Mouse (Mus musculus) kidney, adult 2 months (tissue): Measurements from ENCODE around the gene Psmd11. TPM values are rescaled to one million over a fixed set of nuclear protein-coding genes. Genes with fewer than 3 reads are reported as not detected.
"Not testable (repeated sequence)": the region's sequence is repeated elsewhere in the genome, so short reads cannot be mapped to it uniquely, and the experiment has no call there.

ENCODE experiments used
- DNase-seq: peaks from one replicate; pipeline ENCODE4 v3.0.0; 2021
- H3K27ac ChIP-seq: fragments of 200-500 bp; 2 replicates; pipeline ENCODE4 v1.5.1; 2012; ENCODE audit warnings: low read depth, low read length, control low read depth, inconsistent platforms; ENCODE audit not compliant: insufficient read depth
- H3K27me3 ChIP-seq: fragments of 200-500 bp; replicated peaks from 2 replicates; pipeline ENCODE4 v1.6.1; 2012; ENCODE audit warnings: mild to moderate bottlenecking, moderate library complexity, low read length, inconsistent platforms; ENCODE audit not compliant: control insufficient read depth, insufficient read depth
- H3K36me3 ChIP-seq: fragments of 200-500 bp; 2 replicates; pipeline ENCODE4 v1.6.1; 2012; ENCODE audit warnings: mild to moderate bottlenecking, moderate library complexity, low read length, inconsistent platforms; ENCODE audit not compliant: control insufficient read depth, insufficient read depth
- H3K4me1 ChIP-seq: fragments of 200-500 bp; 2 replicates; pipeline ENCODE4 v1.6.1; 2011; ENCODE audit warnings: low read length; ENCODE audit not compliant: control insufficient read depth, insufficient read depth
- H3K4me3 ChIP-seq: fragments of 200-500 bp; 2 replicates; pipeline ENCODE4 v1.5.1; 2011; ENCODE audit warnings: mild to moderate bottlenecking, low read depth, low read length, control low read depth; ENCODE audit not compliant: insufficient read depth
- CTCF ChIP-seq: fragments of 200-500 bp; conservative IDR thresholded peaks from 2 replicates; pipeline ENCODE4 v1.5.1; 2011; ENCODE audit warnings: low read depth, mild to moderate bottlenecking, control low read depth, low read length, moderate library complexity, mixed read lengths; ENCODE audit not compliant: insufficient read depth, insufficient read length
- POLR2A ChIP-seq: fragments of 200-500 bp; IDR thresholded peaks from one replicate; pipeline ENCODE4 v1.6.1; 2011; ENCODE audit warnings: low read depth, low read length, control low read depth
- WGBS: fragments of 180-500 bp; shearing (Covaris S2); methylation state at CpG from one replicate; pipeline ENCODE4 v1.1.7; 2018; 5-methylcytosine and 5-hydroxymethylcytosine counted together
- polyA plus RNA-seq: library from polyadenylated mRNA; depleted of rRNA; stranded (reverse); fragments of >200 nt; gene quantifications from 2 replicates; pipeline ENCODE4 v1.2.3, GENCODE M21; 2012

Gene Psmd11
- polyA plus RNA-seq, 1 experiment, result 52.8 TPM

DNA sequence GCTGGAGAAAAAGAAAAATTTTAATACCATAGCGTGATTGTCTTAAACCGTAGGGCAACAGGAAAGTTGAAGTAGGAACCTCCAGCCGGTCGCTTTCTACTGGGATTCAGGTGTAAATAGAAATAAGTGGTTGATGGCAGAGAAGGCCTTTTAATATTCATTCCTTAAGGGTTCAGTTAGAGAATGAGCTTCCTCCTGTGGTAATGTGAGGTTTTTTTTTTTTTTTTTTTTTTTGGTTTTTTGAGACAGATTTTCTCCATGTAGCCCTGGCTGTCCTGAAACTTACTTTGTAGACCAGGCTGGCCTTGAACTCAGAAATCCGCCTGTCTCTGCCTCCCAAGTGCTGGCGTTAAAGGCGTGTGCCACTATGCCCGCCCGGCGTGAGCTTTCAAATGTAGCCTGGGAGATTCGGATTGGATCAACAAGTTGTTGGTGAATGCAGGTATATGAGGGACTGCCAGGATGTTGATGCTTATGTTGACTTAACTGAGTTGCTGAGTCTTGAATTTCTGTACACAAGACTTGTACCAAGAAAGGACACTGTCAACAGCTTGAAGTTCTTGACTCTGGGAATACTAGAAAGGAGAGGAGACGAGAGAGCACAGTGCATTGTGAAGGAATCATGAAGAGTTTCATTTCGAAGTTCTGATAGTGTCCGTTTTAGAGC lies 1.2 kb downstream of the Psmd11 start:
- Histone ChIP-seq H3K4me3 (peak overlapping the region; percentile 93), H3K4me1 (peaks cover 4% of the 10 kb centered on the region; the same call in 1 of the 2 replicates), H3K27ac (peak overlapping the region; percentile 75), H3K27me3 (no peaks in the 10 kb centered on the region), H3K36me3 (peaks cover 2% of the 10 kb centered on the region; the same call in 1 of the 2 replicates)
- DNase-seq, result peak; percentile 14
- 39% methylated on average over 14 of the region's 14 CpGs for WGBS
- TF ChIP-seq POLR2A, result no peak
- no peak for TF ChIP-seq CTCF

DNA sequence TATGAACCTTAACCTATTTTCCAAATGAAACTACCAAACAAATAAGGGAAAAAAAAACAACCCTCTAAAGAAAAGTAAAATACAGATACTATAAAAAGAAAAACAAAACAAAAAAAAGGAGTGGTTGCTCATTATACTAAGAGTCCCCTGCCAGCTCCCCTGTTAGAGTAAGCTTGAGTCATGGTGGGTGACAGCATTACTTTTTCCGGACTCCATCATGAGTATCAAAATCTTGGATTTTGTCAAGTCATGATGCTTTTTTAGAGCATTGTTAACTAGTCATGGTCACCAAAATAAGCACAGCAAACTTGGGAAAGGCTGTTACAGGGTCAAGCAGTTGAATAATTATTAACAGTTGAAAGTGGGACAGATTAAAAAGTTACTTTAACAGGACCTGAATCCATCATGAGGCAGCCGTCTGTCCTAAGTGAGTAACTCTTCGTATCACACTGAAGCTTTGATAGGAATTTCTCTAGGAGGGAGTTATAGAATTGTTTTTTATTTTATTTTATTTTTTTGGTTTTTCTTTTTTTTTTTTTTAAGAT lies 2.0 kb downstream of the Psmd11 start:
- peaks cover 4% of the 10 kb centered on the region; the same call in 1 of the 2 replicates for H3K4me1 ChIP-seq
- 29% methylated on average over 3 of the region's 3 CpGs for WGBS
- no peak overlapping the region for H3K27ac ChIP-seq
- no peak overlapping the region for H3K4me3 ChIP-seq
- H3K36me3 ChIP-seq, result peaks cover 3% of the 10 kb centered on the region; the same call in 1 of the 2 replicates
- DNase-seq, result peak; percentile 77
- H3K27me3 ChIP-seq, result no peaks in the 10 kb centered on the region
- TF ChIP-seq CTCF (no peak), POLR2A (no peak)

DNA sequence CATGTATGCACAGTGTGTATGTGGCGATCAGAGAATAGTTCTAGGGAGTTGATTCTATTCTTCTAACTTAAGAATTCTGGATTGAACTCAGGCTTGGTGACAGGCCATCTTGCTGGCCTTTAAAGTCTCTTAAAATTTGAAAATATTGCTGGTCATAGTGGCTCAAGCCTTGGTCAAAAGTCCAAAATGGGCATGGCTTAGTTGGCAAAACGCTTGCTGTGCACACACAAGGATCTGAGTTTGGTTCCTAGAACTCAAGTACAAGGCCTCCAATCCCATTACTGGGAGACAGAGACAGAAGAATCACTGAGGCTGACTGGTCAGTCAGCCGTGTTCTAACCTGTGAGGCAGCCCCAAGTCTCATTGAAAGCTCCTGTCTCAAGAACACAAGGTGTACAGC lies 18.5 kb downstream of the Psmd11 start:
- H3K27me3 ChIP-seq, result no peaks in the 10 kb centered on the region
- no peak for TF ChIP-seq CTCF
- TF ChIP-seq POLR2A, result no peak
- WGBS, result 80% methylated on average over 3 of the region's 3 CpGs
- peak; percentile 62 for DNase-seq
- H3K4me3 ChIP-seq, result no peak overlapping the region
- H3K27ac ChIP-seq, result no peak overlapping the region
- peaks cover 1% of the 10 kb centered on the region for H3K36me3 ChIP-seq
- peaks cover 5% of the 10 kb centered on the region; the same call in 1 of the 2 replicates for H3K4me1 ChIP-seq

DNA sequence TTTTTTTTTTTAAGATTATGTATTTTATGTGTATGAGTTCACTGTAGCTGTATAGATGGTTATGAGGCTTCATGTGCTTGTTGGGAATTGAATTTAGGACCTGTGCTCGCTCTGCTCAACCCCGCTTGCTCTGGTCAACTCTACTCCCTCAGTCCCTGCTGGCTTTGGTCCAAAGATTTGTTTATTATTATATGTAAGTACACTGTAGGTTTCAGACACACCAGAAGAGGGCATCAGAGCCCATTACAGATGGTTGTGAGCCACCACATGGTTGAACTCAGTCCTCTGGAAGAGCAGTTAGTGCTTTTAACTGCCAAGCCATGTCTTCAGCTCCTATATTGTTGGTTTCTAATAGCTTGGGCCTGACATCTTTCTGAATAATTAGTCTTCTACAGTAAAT lies 21.4 kb downstream of the Psmd11 start:
- TF ChIP-seq CTCF, result no peak
- Histone ChIP-seq H3K4me3 (no peak overlapping the region), H3K4me1 (peaks cover 5% of the 10 kb centered on the region; the same call in 1 of the 2 replicates), H3K36me3 (peaks cover 2% of the 10 kb centered on the region; the same call in 1 of the 2 replicates), H3K27ac (no peak overlapping the region), H3K27me3 (no peaks in the 10 kb centered on the region)
- no peak for DNase-seq
- 72% methylated on average over 2 of the region's 2 CpGs for WGBS

DNA sequence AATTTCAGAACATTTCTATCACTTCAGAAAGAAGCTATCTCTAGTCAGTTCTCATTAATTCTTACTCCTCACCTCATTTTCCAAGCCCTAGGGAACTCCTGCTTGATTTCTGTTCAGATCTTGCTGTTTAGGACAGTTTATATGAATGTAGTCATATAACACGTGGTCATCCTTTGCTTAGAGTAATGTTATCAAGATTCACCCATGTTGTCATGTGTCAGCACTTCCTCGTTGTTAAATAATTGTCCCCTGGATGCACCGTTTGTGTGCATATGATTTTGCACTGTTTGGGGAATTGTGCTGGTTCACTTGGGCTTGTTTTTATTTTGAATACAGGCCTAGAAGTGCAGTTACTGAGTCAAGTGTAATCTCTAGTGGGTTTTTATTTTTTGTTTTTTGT lies 23.8 kb downstream of the Psmd11 start:
- 78% methylated on average over 3 of the region's 3 CpGs for WGBS
- peaks cover under 1% of the 10 kb centered on the region; the same call in 1 of the 2 replicates for H3K4me1 ChIP-seq
- no peak for TF ChIP-seq CTCF
- TF ChIP-seq POLR2A, result no peak
- H3K4me3 ChIP-seq, result no peak overlapping the region
- H3K27me3 ChIP-seq, result no peaks in the 10 kb centered on the region
- peaks cover 2% of the 10 kb centered on the region; the same call in 1 of the 2 replicates for H3K36me3 ChIP-seq
- no peak for DNase-seq
- no peak overlapping the region for H3K27ac ChIP-seq

DNA sequence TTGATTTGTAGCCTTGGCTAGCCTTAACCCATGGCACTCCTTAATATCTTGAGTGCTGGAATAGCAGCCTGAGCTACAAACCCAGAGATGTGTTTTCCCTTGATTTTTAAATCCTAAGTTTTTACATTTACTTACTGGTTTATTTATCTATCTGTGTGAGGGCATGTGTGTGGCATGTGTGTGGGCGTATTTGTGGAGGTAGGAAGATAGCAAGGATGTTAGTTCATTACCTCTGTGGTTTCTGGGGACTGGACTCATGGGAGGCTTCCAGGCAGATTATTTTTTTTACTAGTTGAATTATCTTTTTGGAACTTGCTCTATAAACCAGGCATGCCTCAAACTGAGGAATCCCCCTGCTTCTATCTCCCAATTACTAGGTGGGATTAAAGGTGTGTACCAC lies 24.8 kb downstream of the Psmd11 start:
- DNase-seq, result no peak
- Histone ChIP-seq H3K27ac (no peak overlapping the region), H3K4me3 (no peak overlapping the region), H3K4me1 (no peaks in the 10 kb centered on the region), H3K27me3 (no peaks in the 10 kb centered on the region), H3K36me3 (peaks cover 3% of the 10 kb centered on the region; the same call in 1 of the 2 replicates)
- TF ChIP-seq POLR2A (no peak), CTCF (no peak)
- 95% methylated on average over 1 of the region's 1 CpGs for WGBS

DNA sequence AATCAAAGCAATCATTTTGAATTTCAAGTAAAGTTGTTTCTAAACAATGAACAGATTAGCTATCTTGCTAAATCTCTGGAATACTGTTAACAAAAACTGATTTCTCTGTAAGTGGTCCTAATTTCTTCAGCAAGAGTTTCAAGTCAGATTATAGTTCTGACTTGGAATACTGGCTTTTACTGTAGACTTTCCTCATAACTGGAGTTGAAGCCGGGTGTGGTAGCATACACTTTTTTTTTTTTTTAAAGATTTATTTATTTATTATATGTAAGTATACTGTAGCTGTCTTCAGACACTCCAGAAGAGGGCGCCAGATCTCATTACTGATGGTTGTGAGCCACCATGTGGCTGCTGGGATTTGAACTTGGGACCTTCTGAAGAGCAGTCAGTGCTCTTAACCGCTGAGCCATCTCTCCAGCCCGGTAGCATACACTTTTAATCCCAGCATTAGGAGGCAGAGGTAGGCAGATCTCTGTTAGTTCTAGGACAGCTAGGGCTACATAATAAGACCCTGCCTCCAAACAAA lies 35.3 kb downstream of the Psmd11 start:
- not testable (repeated sequence) for H3K27me3 ChIP-seq, H3K27ac ChIP-seq, DNase-seq, H3K4me1 ChIP-seq, H3K4me3 ChIP-seq
- WGBS, result 93% methylated on average over 4 of the region's 4 CpGs
- H3K36me3 ChIP-seq, result peaks cover 18% of the 10 kb centered on the region
